Mouse (Mus musculus): ENCODE measurements around the gene Eefsec.

The Eefsec gene

GRCm38 (mm10) chr6:88446063-88447002 is at the start of gene Eefsec:
Gene Eefsec, minus strand, starts transcription at chr6:88446539.
- DNase-seq (ENCODE audit: low read depth, low spot score), result peak; percentile 39

DNA sequence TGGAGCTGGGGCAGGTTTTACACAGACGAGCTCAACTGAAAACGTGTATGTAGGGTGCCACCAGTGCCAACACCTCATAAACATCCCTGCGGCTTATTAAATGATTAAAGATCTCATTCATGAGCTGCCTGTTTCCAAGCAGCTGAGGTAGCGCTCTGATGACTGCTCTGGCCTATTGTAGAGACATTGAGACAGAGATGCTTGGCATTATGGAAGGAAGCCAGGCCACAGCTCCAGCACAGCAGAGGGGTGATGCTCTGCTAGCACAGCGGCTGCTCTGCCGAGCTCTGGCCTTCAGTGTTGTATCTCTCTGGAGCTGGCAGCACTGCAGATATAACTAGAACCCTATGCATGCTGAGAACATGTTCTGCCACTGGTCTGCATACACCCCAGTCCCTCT is 47.4 kb upstream of the Eefsec start:
- DNase-seq (ENCODE audit: low read depth, low spot score), result no peak

DNA sequence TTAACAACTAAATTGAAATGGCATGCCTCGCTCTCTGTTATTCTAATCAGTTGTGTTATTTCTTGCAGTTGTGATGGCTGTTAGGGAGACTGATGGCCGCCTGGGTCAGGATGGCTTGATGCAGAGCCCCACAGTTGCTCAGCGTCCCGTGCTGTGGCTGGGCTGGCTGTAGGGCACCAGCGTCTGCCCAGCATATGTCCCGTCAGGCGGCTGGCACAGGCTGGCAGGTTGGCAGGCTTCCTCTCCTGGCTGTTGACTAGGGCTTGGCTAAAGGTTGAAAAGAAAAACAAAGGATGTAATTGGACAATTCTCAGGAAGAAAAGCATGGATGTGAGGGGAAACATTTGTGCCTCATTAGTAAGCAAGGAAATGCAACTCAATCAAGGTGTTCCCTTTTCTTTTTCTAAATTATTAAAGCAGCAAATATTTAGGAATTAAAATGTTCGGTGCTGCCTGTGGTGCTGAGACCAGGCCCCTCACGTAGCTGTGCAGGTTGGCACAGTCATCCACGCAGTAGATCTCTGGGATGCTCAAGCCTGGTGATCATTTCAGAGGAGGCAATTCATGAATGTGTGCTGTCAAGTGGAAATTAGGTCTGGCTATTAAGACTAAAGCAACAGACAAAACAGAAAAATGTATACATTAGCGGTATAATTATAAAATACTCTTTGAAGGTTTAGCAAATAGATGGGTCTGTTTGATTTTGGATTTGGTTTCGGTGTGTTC is 44.5 kb upstream of the Eefsec start:
- DNase-seq (ENCODE audit: low read depth, low spot score), result no peak

DNA sequence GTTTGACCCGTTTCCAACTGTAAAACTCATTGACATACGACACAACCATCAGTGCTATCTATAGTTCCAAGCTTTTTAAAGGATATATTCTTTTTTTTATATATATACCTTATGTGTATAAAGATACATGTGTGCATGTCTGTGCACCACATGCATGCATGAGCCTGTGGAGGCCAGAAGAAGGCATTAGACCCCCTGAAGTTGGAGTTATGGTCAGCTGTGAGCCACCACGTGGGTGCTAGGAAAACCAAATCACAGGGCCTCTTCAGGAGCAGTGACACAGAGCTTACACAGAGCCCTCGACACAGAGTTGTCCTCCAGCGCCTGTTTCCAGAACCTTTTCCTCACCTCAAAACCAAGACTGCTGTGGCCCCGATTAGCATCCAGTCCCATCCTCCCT is 43.5 kb upstream of the Eefsec start:
- no peak for DNase-seq (ENCODE audit: low read depth, low spot score)

DNA sequence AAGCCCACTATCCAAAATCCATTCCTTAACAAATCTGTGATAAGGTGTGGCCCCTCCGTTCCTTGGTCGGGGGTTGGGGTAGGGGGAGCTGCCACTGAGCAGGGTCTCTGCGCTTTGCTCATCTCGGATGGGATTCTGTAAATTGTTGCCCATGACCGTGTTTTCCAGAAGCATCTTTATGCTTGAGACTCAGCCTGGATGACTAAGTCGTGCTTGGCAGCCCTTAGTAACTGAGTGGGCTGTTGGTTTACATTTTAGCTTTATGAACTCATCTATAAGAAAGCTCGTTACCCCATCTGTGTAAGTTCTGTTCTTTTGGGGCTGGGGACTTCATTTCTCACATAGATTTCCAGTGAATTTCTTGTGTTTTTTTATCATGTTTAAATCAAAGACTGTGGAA is 42.7 kb upstream of the Eefsec start:
- DNase-seq (ENCODE audit: low read depth, low spot score), result peak; percentile 45

DNA sequence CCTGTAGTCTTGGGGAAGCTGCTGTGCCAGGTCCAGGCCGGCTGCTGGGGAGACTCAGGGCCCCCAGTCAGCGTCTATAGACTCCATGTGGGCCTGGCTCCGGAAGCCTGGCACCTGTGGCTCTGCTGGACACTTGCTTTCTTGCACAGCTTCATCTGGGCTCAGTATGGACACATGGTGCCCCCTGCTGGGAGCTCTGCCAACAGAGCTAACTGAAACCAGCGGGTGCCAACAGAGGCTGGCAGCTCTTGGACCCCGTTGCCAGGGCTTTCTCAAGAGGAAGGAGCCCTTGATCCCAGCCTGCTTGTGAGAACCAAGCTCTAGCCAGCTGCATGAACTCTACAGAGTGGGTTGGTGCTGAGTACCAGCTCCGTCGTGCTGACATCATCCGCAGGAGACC is 40.6 kb upstream of the Eefsec start:
- DNase-seq (ENCODE audit: low read depth, low spot score), result no peak

- DNase-seq (ENCODE audit: low read depth, low spot score), result no peak
These were observed 39.0 kb upstream of the Eefsec start for GRCm38 (mm10) chr6:88485378-88485777.

DNA sequence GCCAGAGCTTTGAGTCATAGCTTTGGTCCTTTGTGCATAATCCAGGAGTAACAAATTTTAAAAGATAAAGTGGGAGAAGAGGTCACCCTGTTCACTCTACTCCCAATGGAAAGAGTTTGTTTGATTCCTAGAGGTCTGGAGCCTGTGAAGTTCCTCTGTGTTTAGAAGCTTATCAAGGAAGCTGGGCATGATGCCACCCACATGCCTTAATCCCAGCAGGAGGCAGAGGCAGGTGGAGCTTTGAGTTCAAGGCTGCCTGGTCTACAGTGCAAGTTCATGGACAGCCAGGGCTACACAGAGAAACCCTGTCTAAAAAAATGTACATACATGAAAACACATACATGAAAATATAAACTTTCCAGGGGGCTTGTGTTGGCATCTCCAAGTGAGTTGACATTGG is 37.6 kb upstream of the Eefsec start:
- DNase-seq (ENCODE audit: low read depth, low spot score), result no peak

GRCm38 (mm10) chr6:88483111-88483510 is 36.8 kb upstream of the Eefsec start:
- DNase-seq (ENCODE audit: low read depth, low spot score), result no peak

DNA sequence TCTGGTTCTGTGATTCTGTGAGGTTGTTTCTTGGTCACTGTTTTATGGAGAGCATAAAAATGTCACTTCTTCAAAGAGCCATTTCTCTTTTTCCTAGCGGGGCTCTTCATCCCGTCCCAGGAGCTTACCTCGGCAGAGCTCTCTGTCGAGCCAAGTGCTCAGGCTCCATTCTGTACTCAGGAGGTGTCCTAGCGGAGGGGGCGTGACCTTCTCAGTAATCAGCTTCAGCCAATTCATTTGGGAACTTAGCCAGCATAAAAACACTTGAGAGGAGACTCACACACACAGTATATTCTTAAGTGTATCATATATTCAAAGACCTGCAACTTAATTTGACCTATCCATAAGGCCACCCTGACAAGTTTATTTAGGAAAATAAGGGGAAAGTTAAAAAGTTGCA is 34.1 kb upstream of the Eefsec start:
- no peak for DNase-seq (ENCODE audit: low read depth, low spot score)

DNA sequence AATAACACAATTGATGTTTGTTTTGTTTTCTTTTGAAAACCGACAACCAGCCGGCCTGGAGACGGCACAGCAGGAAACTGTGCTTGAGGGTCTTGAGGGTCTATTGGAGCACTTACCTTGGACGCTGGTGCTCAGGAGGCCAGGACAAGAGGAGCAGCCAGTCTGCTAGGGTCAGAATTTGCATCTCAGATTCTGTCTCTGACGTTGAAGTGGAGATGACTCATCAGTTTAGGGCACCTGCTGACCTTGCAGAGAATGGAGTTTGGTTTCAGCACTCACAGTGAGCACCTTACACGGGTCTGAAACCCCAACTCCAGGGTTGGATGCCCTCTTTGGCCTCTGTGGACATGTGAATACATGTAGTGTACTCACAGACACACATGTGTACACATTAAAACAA is 23.5 kb upstream of the Eefsec start:
- DNase-seq (ENCODE audit: low read depth, low spot score), result no peak

DNA sequence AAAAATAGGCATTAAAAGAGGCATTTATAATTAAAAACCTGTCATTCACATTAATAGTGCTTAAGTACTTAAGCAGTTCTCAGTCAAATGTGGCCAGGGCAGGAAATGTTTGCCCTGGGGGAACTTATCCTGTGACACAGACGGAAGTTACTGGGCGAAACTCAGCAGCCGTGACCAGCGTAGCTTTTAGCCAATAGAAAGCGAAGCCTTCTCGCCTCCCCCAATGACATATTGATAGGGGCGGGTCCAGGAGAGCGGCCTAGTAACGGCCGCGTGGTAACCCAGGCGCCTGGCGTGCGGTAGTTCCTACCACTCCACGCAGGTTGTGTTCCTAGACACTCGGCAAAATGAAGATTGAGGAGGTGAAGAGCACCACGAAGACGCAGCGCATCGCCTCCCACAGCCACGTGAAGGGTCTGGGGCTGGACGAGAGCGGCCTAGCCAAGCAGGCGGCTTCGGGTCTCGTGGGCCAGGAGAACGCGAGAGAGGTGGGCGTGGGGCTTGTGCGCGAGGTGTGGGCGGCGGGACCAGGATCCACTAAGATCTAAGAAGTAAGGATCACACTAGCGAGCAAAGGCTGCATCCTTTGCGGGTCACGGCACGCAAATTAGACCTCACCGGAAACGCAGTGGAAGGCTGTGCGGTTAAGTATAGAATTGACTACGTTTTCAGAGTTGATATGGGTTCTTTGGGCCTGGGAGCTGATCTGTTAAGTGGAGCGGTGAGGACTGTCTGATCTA is 19.0 kb upstream of the Eefsec start, which contains the start of gene Ruvbl1:
Gene Ruvbl1 (plus strand): TSS at position 229 of the 740 bp plus-strand sequence.
- DNase-seq (ENCODE audit: low read depth, low spot score), result peak; percentile 97

GRCm38 (mm10) chr6:88454545-88454944 is 8.2 kb upstream of the Eefsec start:
- DNase-seq (ENCODE audit: low read depth, low spot score), result no peak

- no peak for DNase-seq (ENCODE audit: low read depth, low spot score)
These were observed 1.1 kb upstream of the Eefsec start for GRCm38 (mm10) chr6:88447454-88447853.

GRCm38 (mm10) chr6:88445661-88446060 is 678 bp downstream of the Eefsec start:
- DNase-seq (ENCODE audit: low read depth, low spot score), result no peak

DNA sequence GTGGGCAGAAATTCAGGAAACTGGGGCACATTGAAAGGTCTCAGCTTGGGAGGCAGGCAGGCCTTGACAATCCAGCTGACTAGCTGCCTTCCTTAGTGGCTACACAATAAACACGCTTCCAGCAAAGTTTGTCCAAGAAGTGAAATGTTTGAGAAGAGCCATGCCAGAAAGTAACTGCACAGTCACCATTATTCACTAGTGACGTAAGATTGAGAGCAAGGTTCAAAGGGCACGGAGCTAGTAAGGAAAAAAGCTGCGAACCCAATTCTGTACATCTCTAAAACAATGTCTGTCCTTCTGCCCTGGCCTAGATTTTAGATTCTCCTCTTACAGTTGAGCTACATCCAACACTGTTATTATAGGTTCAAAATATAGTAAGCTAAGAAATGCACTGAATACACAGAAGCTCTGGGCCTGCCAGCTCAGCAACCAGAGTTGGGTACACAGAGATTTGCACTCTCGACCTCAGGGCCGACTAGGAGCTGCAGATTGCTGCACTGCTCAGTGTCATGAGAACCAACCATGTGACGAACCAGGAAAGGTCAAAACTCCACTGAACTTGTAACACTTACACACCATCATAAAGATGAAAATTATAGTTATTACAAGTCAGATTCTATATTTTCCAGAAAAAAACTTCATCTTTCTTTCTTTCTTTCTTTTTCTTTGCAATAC is 2.1 kb downstream of the Eefsec start:
- DNase-seq (ENCODE audit: low read depth, low spot score), result no peak

- DNase-seq (ENCODE audit: low read depth, low spot score), result no peak
These were observed 2.9 kb downstream of the Eefsec start for GRCm38 (mm10) chr6:88443446-88443845.

DNA sequence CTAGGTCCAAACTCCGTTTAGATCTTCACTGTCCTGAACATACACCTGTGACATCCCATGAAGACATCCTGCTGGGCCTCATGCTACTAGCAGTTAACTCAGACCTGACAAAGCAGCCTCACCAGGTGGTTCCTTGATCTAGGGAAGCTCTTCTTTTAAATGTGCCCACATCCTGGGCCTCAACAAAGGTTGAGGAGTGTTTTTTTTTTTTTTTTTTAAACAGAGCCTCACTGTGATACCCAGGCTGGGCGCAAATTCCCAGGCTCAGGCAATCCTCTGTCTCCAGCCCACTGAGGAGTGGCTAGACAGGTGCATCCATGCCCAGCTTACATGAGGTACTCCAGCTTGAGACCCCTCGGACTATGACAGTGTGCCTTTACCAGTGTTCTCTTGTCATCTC is 3.8 kb downstream of the Eefsec start:
- DNase-seq (ENCODE audit: low read depth, low spot score), result no peak

DNA sequence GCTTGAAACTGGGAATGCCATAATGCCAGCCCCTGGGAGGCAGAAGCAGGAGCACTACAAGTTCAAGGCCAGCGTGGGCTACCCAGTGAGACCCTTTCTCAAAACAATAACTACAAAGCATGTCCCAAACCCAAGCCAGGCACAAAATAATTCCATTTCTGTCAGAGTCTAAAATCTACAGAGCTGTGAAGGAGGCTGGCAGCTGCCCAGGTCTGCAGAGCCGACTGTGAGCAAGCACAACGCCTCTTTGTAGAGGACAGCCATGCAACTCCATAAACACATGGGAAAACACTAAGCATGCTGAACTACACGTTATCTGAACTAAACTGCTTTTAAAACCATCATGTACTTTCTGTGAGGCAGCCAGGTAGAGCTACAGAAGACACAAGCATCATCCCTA is 7.3 kb downstream of the Eefsec start:
- peak; percentile 31 for DNase-seq (ENCODE audit: low read depth, low spot score)

GRCm38 (mm10) chr6:88435609-88436008 is 10.7 kb downstream of the Eefsec start:
- no peak for DNase-seq (ENCODE audit: low read depth, low spot score)

- DNase-seq (ENCODE audit: low read depth, low spot score), result no peak
These were observed 15.1 kb downstream of the Eefsec start for GRCm38 (mm10) chr6:88431202-88431601.
